Mouse (Mus musculus): ENCODE data around the gene Chchd6. TPM values are rescaled to one million over a fixed set of nuclear protein-coding genes. Genes with fewer than 3 reads are reported as not detected.

The Chchd6 gene
- total and polyA plus RNA-seq, 3 experiments, result 9.3 to 25.1 (median 11.4) TPM

DNA sequence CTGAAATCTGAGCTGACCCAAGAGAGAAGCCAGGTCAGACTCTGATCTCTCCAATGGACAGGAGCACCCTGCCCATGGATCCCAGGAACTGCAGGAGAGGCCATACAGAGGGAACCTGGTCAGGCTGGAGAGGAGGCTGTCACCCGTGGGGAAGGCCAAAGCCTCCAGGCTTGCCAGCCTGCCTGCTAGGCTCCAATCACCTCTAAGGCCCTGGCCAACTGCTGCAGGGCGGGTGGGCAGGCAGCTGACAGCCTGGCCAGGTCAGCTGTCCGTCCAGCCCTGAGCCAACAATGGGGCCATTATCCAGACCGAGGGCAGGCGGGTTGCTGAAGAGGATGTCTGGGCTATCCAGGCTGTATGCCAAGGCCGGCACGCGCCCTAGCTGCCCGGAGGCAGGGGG, 247.1 kb downstream of the Chchd6 start:
- DNase-seq, result peak in 1 of 2 experiments; percentile 58
- Histone ChIP-seq H3K27me3 (ENCODE audit: control insufficient read depth, insufficient read depth, low read length) (no peaks in the 10 kb centered on the region), H3K79me2 (replicated peaks; ENCODE audit: control insufficient read depth, insufficient read depth, low read length) (0 out of 2 replicates have a peak, but pooled peaks cover 1% of the 10 kb centered on the region), H3K4me1 (ENCODE audit: control insufficient read depth, insufficient read depth, low read length) (peaks cover 46% of the 10 kb centered on the region), H3K9ac (ENCODE audit: low read depth, low read length) (no peak overlapping the region), H3K4me3 (no peak overlapping the region), H3K36me3 (ENCODE audit: control insufficient read depth, insufficient read depth, low read length) (peaks cover 6% of the 10 kb centered on the region), H3K27ac (no peak overlapping the region; the same call in 1 of the 2 replicates)
- 53% methylated on average over 9 of the region's 9 CpGs for WGBS
- intact Hi-C loops (cut with DNase I), result loop anchor here (5.0 to 10.0 kb wide), 3 partner anchors 106 to 1116 kb away; partner anchors contain the start of gene Klf15
- TF ChIP-seq EP300 (IDR thresholded peaks at IDR 0.05; ENCODE audit: insufficient read depth, low read depth, low read length) (no peak), POLR2A (IDR thresholded peaks at IDR 0.05; ENCODE audit: insufficient read depth, low read depth, low read length) (no peak), CTCF (IDR thresholded peaks at IDR 0.05) (no peak)

DNA sequence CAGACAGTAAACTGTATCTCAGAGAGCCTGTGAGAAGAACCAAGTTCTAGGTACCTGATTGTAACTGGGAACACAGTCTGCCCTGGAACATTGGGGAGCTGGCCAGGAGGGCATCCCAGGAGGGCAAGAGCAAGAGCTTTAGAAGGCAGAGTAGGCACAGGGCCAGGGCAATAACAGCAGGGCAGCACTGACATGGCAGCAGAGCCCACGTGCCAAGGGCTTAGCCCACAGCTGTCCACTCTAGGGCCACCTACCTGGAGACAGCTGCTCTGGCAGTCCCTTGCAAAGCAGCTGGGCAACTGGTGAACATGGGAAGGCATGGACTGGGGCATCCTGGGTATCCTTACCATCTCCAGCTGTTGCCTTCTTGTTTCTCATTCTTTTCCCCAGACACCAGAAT, 247.7 kb downstream of the Chchd6 start:
- Histone ChIP-seq H3K9ac (ENCODE audit: low read depth, low read length) (no peak overlapping the region), H3K4me3 (no peak overlapping the region), H3K27me3 (ENCODE audit: control insufficient read depth, insufficient read depth, low read length) (no peaks in the 10 kb centered on the region), H3K27ac (no peak overlapping the region; the same call in 1 of the 2 replicates), H3K36me3 (ENCODE audit: control insufficient read depth, insufficient read depth, low read length) (peaks cover 4% of the 10 kb centered on the region), H3K4me1 (ENCODE audit: control insufficient read depth, insufficient read depth, low read length) (peaks cover 44% of the 10 kb centered on the region), H3K79me2 (replicated peaks; ENCODE audit: control insufficient read depth, insufficient read depth, low read length) (0 out of 2 replicates have a peak, but pooled peaks cover under 1% of the 10 kb centered on the region)
- TF ChIP-seq CTCF (IDR thresholded peaks at IDR 0.05) (no peak), POLR2A (IDR thresholded peaks at IDR 0.05; ENCODE audit: insufficient read depth, low read depth, low read length) (no peak), EP300 (IDR thresholded peaks at IDR 0.05; ENCODE audit: insufficient read depth, low read depth, low read length) (no peak)
- DNase-seq, result no peak
- intact Hi-C loops (cut with DNase I), result loop anchor here (5.0 to 10.0 kb wide), 3 partner anchors 105 to 1117 kb away; partner anchors contain the start of gene Klf15
- 37% methylated on average over 1 of the region's 1 CpGs for WGBS

DNA sequence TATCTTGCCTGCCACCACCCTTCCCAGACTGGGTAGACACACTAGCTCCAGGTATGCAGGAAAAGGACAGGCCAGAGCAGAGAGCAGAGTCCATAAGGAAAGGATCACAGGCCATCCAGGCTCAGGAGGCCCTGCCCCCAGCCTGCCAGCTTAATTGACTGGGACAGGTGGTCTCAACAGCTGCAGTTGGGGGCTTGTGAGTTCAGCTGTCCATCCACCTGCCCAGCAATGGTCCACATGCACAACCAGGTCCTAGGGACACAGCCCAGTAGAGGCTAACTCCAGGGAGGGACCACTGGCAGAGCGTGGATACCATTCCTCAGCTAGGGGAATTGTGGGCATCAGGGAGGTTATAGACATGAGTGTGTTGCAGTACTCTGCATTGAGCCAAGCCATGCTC, 249.6 kb downstream of the Chchd6 start:
- Histone ChIP-seq H3K36me3 (ENCODE audit: control insufficient read depth, insufficient read depth, low read length) (peaks cover 2% of the 10 kb centered on the region; the same call in 1 of the 2 replicates), H3K4me1 (ENCODE audit: control insufficient read depth, insufficient read depth, low read length) (peaks cover 32% of the 10 kb centered on the region), H3K27me3 (ENCODE audit: control insufficient read depth, insufficient read depth, low read length) (no peaks in the 10 kb centered on the region), H3K9ac (ENCODE audit: low read depth, low read length) (peak overlapping the region; percentile 7; the same call in 1 of the 2 replicates), H3K79me2 (replicated peaks; ENCODE audit: control insufficient read depth, insufficient read depth, low read length) (no peaks in the 10 kb centered on the region), H3K27ac (peak overlapping the region; percentile 78), H3K4me3 (no peak overlapping the region)
- no peak for DNase-seq
- intact Hi-C loops (cut with DNase I), result loop anchor here (2.0 to 10.0 kb wide), 4 partner anchors 17 to 1119 kb away; partner anchors contain the start of genes Klf15 and Plxna1
- TF ChIP-seq CTCF (IDR thresholded peaks at IDR 0.05), result no peak
- no peak for TF ChIP-seq EP300 (IDR thresholded peaks at IDR 0.05; ENCODE audit: insufficient read depth, low read depth, low read length)
- TF ChIP-seq POLR2A (IDR thresholded peaks at IDR 0.05; ENCODE audit: insufficient read depth, low read depth, low read length), result no peak
- 100% methylated on average over 1 of the region's 1 CpGs for WGBS

DNA sequence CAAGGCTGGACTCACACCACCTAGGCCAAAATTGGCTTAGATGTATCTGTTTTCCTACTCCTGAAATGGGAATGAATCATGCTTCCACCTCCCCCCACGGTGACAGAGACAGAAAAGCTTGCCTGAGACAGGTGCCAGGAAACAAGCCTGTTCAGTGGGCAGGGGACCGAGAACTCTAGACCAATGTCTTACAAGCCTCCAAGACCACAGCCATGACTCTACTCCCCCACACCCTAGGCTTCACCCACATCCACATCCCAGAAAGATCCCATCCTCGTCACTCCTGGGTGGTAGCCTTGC, 250.0 kb downstream of the Chchd6 start:
- Histone ChIP-seq H3K79me2 (replicated peaks; ENCODE audit: control insufficient read depth, insufficient read depth, low read length) (no peaks in the 10 kb centered on the region), H3K27ac (peak overlapping the region; percentile 78), H3K4me1 (ENCODE audit: control insufficient read depth, insufficient read depth, low read length) (peaks cover 27% of the 10 kb centered on the region), H3K4me3 (peak overlapping the region; percentile 24; the same call in 1 of the 2 replicates), H3K9ac (ENCODE audit: low read depth, low read length) (peak overlapping the region; percentile 14), H3K27me3 (ENCODE audit: control insufficient read depth, insufficient read depth, low read length) (no peaks in the 10 kb centered on the region), H3K36me3 (ENCODE audit: control insufficient read depth, insufficient read depth, low read length) (no peaks in the 10 kb centered on the region)
- no peak for TF ChIP-seq CTCF (IDR thresholded peaks at IDR 0.05)
- no peak for TF ChIP-seq EP300 (IDR thresholded peaks at IDR 0.05; ENCODE audit: insufficient read depth, low read depth, low read length)
- TF ChIP-seq POLR2A (IDR thresholded peaks at IDR 0.05; ENCODE audit: insufficient read depth, low read depth, low read length), result no peak
- WGBS, result 25% methylated on average over 3 of the region's 3 CpGs
- intact Hi-C loops (cut with DNase I), result loop anchor here (2.0 to 10.0 kb wide), 4 partner anchors 17 to 1119 kb away; partner anchors contain the start of genes Klf15 and Plxna1
- no peak for DNase-seq

DNA sequence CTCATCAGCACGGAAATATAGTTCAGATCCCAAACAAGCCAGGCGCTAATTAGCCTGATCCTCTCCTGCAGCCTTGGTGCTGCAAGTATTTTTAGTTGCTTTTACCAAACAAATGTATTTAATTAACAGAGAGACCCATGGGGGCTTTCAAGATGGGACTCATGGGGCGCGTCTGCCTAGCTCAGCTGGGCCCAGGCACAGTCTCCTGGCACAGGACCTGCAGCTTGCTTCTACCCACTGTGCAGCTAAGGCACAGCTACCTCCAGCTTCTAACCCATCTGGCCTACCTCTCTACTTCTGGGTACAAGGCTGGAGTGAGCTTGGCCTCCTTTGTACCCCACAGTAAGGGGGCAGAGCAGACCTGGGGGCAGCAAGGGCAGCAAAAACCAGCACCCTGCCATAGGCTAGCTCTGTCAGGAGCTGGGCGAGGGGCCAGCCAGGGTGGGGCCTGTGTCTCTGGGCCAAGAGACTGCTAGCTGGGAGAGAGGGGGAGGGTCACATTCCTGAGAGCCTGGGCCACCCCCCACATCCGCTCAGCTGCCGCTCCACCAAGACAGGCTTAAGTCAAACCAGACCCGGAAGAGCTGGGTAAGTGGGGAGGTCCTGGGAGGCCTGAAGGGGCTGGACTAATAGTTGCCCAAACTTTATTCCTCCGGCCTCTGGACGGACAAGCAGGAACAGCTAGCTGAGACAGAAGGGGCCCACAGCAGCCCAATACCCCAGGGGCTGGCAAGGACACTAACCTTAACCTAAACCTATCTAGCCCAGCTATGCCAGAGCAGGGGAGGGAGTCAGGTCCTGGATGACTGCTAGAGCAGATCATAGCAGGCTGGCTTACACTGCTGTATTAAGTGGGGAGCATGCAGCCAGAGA, 250.6 kb downstream of the Chchd6 start:
- WGBS, result 25% methylated on average over 10 of the region's 10 CpGs
- Histone ChIP-seq H3K36me3 (ENCODE audit: control insufficient read depth, insufficient read depth, low read length) (no peaks in the 10 kb centered on the region), H3K79me2 (replicated peaks; ENCODE audit: control insufficient read depth, insufficient read depth, low read length) (no peaks in the 10 kb centered on the region)

More for the DNA sequence above, 250.6 kb downstream of the Chchd6 start:
- DNase-seq, result peak; percentile 91 to 92
- TF ChIP-seq POLR2A (IDR thresholded peaks at IDR 0.05; ENCODE audit: insufficient read depth, low read depth, low read length) (peak; percentile 44; the same call in 1 of the 2 replicates), EP300 (IDR thresholded peaks at IDR 0.05; ENCODE audit: insufficient read depth, low read depth, low read length) (peak; percentile 71), CTCF (IDR thresholded peaks at IDR 0.05) (0 out of 2 replicates have a peak, but pooled peaks have one; percentile 5)
- Histone ChIP-seq H3K27ac (peak overlapping the region; percentile 78), H3K9ac (ENCODE audit: low read depth, low read length) (peak overlapping the region; percentile 31), H3K4me1 (ENCODE audit: control insufficient read depth, insufficient read depth, low read length) (peaks cover 26% of the 10 kb centered on the region), H3K27me3 (ENCODE audit: control insufficient read depth, insufficient read depth, low read length) (no peaks in the 10 kb centered on the region), H3K4me3 (peak overlapping the region; percentile 24; the same call in 1 of the 2 replicates)
- intact Hi-C loops (cut with DNase I), result loop anchor here (2.0 to 10.0 kb wide), 4 partner anchors 18 to 1120 kb away; partner anchors contain the start of genes Klf15 and Plxna1

Measured in heart, adult 2 months (tissue).